In genomic region chr2:122171292-122171691, GRCm38 (mm10) we compare ENCODE assay signal across 24 mouse cellular contexts. TPM values are rescaled to one million over a fixed set of nuclear protein-coding genes. Genes with fewer than 3 reads are reported as not detected.
"Had no signal": no experiment of that assay in that cellular context is flagged by ENCODE, and none has a peak within 500 bp of the region (broad histone marks: within the 10 kb centered on the region; RNA-seq: fewer than 3 reads in every experiment).

No protein-coding gene starts in this region.

- H3K4me1 ChIP-seq: neural tube, embryonic 13.5 days; neural tube, embryonic 15.5 days; stomach, embryonic 15.5 days had no signal

- H3K27me3 ChIP-seq: neural tube, embryonic 13.5 days; neural tube, embryonic 15.5 days; stomach, embryonic 15.5 days had no signal

- H3K9me3 ChIP-seq: neural tube, embryonic 13.5 days; neural tube, embryonic 15.5 days; stomach, embryonic 15.5 days had no signal

- H3K4me3 ChIP-seq: neural tube, embryonic 13.5 days; neural tube, embryonic 15.5 days; stomach, embryonic 15.5 days had no signal

- H3K9ac ChIP-seq: neural tube, embryonic 13.5 days; neural tube, embryonic 15.5 days; stomach, embryonic 15.5 days had no signal

- DNase-seq: retina, postnatal 1 day; right cerebral cortex, adult 18-20 months; right cerebral cortex, postnatal 14 days; right cerebral cortex, postnatal 25 days; right cerebral cortex, postnatal 4 days; spleen, adult 18-20 months; thymus, adult 18-20 months; thymus, adult 2 months; thymus, postnatal 14 days; thymus, postnatal 25 days; thymus, postnatal 36 days; thymus, postnatal 4 days had no signal

- H3K36me3 ChIP-seq: neural tube, embryonic 13.5 days; neural tube, embryonic 15.5 days; stomach, embryonic 15.5 days had no signal

- H3K27ac ChIP-seq: neural tube, embryonic 13.5 days; neural tube, embryonic 15.5 days; stomach, embryonic 15.5 days; stomach, postnatal 0 days had no signal

RNA-seq across cellular contexts. Expression of gene Trim69, which starts 10.8 kb away (rescaled TPM):
- total RNA-seq: neutrophil, adult 5-6 weeks had no signal
- polyA plus RNA-seq: neural tube, embryonic 13.5 days; neural tube, embryonic 14.5 days; neural tube, embryonic 15.5 days; spleen, adult 2 months; stomach, embryonic 15.5 days; stomach, postnatal 0 days had no signal

RNA-seq across cellular contexts. Expression of gene Patl2, which starts 14.7 kb away (rescaled TPM):
- total RNA-seq: neutrophil, adult 5-6 weeks had no signal
- polyA plus RNA-seq: neural tube, embryonic 13.5 days; neural tube, embryonic 15.5 days; small intestine, adult 2 months; stomach, embryonic 14.5 days; stomach, embryonic 15.5 days; stomach, embryonic 16.5 days; stomach, postnatal 0 days; urinary bladder, adult 2 months had no signal

RNA-seq across cellular contexts. Expression of gene Terb2, which starts 14.8 kb away (rescaled TPM):
- total RNA-seq: neutrophil, adult 5-6 weeks had no signal
- polyA plus RNA-seq: neural tube, embryonic 13.5 days; neural tube, embryonic 14.5 days; neural tube, embryonic 15.5 days; small intestine, adult 2 months; spleen, adult 2 months; stomach, embryonic 14.5 days; stomach, embryonic 15.5 days; stomach, embryonic 16.5 days; stomach, postnatal 0 days; thymus, adult 2 months; thymus, postnatal 0 days; urinary bladder, adult 2 months had no signal
